Mouse (Mus musculus) retina, adult 2 months (tissue): ENCODE data around the gene Gm49325.

Experiments
- DNase-seq: peaks from one replicate; pipeline ENCODE4 v3.0.0-alpha.2; 2012; ENCODE audit warnings: low read depth, low spot score

Gene Gm49325

GRCm38 (mm10) chr10:77605908-77606826 is at the start of gene Gm49325, which contains the start of gene Sumo3:
Gene Gm49325, plus strand, starts transcription at chr10:77606197.
Gene Sumo3, plus strand, starts transcription at chr10:77606097.
- DNase-seq = peak; percentile 76

DNA sequence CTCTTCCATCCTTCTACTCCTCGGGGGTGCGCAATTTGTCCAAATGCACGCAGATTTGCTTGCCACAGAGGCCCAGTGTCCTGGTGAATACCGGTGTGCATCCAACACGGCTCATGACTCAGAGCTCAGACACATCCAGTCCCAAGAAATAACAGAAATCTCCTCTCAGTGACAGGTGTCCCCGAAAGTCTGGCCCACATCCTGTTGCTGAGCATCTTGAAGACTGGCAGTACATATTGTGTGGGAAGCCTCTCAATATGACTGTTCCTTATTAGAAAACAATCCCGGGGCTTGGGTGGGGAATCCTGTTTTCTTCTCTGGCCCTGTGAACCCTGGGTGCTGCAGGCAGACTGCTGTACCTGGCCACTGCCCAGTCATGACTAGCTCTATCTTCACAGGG is 49.4 kb upstream of the Gm49325 start:
- no peak for DNase-seq

DNA sequence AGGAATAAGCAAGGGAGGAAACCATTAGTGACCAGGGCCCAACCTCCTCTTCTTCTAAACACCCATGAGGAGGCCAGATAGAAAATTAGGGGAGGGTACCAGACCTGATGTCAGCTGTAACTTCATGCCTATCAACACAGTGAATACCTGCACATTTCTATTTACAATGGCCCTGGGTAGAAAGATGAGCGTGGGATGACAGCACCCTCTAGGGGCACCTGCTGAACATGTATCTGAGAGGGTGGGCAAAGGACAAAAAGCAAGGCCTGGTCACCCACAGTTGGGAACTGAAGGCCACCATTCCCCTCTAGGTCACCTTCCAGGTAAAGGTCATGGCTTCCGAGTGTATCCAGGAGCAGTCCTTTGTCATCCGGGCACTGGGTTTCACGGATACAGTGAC is 48.4 kb upstream of the Gm49325 start:
- DNase-seq = no peak

DNA sequence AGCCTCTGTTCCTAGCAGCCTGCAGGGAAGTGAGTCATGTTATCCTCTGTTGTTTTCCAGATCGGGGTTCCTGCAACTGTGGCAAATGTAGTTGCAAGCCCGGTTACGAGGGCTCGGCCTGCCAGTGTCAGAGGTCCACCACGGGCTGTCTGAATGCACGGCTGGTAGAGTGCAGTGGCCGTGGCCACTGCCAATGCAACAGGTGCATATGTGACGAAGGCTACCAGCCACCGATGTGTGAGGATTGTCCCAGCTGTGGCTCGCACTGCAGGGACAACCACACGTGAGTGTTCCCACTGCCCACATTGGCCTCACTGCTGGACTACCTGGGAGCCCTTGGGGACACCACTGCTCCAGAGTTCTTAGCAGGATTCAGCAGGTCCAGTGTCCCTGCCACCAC is 45.9 kb upstream of the Gm49325 start:
- no peak for DNase-seq

- no peak for DNase-seq
These were observed 45.2 kb upstream of the Gm49325 start for GRCm38 (mm10) chr10:77560830-77561229.

DNA sequence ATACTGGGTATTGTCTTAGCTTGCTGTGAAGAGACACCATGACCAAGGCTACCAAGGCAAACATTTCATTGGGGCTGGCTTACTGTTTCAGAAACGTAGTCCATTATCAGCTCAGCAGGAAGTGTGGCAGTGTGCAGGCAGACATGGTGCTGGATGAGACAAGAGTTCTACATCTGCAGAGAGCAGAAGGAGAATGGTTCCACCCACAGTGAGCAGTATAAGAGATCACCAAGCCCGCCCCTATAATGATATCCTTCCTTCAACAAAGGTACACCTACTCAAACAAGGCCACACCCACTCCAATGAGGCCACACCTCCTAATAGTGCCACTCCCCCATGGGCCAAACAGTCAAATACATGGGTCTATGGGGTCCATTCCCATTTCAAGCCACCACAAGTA is 44.5 kb upstream of the Gm49325 start:
- no peak for DNase-seq

DNA sequence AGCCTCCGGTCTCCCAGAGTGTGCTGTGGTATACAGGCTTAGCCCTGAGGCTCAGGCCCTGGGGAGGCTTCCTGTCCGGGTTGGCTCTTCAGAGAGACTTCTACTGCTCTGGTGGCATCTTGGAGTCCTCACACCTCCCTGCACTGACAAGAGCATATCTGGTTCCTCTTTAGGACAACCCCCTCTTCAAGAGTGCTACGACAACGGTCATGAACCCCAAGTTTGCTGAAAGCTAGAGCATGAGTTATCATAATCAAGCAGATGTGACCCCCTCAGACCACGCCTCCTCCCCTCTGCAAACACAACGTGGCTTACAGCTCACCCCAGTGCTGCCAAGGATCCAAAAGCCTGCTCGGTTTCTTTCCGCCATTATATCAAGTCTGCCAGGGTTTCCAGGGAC is 41.0 kb upstream of the Gm49325 start:
- DNase-seq = no peak

DNA sequence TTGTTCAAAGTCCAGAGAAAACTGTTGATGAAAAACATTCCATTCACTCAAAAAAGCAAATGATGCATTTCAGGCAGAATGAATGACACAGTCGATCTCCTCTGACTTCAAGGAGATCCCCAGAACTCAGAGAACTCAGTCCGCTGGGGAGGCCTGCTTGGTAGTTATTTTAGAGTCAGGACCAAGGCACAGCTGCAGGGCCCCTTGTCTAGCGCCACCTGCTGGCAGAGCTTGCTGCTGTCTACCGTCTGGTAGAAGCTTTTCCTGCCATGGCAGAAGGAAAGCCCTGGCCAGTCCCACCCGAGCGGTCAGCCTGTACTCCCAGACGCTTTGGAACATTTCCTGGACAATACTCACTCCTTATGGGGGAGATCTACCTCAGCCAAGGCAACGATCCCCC is 39.3 kb upstream of the Gm49325 start:
- no peak for DNase-seq

- no peak for DNase-seq
These were observed 36.5 kb upstream of the Gm49325 start for GRCm38 (mm10) chr10:77569481-77569880.

DNA sequence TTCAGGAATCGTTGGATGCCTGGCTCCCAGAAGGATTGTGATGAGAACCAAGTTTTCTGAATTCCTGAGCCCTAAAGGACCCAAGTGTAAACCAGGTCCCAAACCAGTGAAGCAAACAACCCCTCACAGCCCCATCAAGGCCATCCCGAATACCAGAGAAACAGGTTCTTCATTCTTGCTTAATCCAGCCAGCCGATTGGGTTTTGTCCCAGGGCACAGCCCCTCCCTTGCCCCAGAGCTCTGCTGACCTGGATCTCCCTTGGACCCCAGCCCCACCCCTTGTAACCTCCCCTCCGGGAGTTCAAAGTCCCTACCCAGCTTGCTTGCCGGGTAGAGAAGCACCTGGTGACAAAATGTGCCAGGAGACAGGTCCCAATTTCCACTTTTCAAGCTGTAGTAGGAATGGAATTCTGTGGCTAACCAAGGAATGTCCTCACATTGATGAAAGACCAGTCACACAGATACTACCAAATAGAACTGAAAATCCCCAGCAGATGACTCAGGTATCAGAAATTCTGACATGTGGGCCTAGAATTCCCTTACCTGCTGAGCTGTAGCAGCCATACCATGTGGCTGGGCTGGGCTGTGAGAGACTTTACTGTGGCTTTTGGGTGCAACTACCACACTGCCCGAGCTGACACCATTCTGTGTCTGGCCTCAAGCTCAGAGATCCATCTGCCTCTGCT is 35.9 kb upstream of the Gm49325 start:
- DNase-seq = no peak

DNA sequence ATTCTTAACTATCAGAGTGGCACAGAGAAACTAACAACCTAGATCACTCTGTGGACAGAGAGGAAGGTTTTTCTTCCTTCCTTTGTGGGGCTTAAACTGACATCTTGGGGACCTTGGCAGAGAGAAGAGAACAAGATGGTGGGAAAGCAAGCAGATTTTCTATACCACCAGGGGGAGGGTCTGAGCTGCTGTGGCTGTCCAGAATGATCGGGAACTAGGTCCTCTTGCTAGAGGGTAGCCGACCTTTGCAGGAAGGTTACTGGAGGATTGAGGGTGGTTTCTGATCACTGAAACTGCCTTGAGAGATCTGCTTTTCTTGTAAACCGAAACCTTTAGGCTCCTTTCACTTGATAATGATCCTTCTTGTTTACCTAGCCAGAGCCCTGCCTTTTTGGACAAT is 33.8 kb upstream of the Gm49325 start:
- no peak for DNase-seq

GRCm38 (mm10) chr10:77573162-77573561 is 32.8 kb upstream of the Gm49325 start:
- DNase-seq = no peak

GRCm38 (mm10) chr10:77580027-77580920 is 25.7 kb upstream of the Gm49325 start:
- no peak for DNase-seq

DNA sequence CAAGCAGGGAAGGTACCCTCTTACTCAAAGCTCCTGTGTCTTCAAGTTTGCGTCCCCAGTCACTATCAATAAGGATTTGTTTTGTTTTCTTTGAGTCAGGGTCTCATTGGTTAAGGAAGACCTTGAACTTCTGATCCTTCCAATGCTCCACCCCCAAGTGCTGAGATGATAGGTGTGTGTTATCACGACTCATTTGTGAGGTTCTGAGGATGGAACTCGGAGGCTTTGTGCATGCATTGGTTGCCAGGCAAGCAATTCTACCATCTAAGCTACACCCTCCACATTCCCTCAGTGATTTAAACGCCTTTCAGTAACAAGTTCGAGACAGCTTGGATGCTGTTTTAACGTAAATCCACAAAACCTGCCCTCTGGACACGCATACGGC is 25.0 kb upstream of the Gm49325 start:
- no peak for DNase-seq

GRCm38 (mm10) chr10:77581408-77582284 is 24.4 kb upstream of the Gm49325 start, which contains the start of gene Pttg1ip:
Gene Pttg1ip, plus strand, starts transcription at chr10:77581720.
- DNase-seq = peak; percentile 94

- DNase-seq = no peak
These were observed 23.7 kb upstream of the Gm49325 start for GRCm38 (mm10) chr10:77582285-77582618.

DNA sequence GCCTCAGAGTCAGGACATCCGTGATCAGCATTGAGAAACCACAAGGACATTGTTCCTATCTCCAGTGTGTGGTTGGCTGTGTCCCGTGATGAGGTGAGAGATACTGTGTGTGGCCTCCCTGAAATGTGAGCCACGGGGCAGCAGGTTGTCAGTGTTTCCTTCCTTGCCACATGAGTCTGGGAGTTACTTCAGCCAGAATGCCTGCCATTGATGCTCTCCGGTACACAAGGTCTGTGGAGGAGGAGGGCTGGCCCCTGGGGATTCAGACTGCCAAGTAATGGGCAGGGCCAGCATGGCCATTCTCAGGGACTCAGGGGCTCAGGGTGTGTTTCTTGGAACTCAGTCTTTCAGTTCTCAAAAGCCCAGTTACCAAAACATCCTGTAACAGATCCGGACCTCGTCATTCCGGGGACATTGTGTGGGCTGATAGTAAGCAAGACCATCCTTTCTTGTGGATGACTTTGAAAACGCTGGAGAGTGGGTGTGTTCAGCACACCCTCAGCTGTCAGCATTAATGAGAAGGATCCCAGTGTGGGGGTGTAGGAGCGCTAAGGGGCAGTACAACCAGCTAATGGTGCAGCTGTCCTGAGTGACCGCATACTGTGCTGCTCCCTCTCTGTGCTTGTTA is 22.1 kb upstream of the Gm49325 start:
- no peak for DNase-seq

DNA sequence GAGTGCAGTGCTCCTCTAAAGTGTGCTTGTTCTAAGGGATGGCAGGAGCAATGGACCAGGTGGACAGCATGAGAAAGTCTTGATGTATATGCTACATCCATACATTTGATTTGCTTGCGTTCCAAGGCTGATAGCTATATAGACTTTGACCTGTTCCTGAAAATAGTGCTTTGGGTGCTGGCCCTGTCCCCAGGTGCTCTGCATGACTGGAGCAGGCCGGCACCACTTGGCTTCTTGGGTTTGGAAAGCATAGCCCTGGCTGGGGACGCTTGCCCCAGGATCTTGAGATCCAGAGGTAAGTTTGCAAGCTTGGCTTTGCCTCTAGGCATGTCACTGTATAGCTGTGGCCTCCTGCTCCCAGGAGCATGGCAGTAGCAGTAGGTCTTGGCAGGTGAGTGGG is 19.4 kb upstream of the Gm49325 start:
- no peak for DNase-seq

DNA sequence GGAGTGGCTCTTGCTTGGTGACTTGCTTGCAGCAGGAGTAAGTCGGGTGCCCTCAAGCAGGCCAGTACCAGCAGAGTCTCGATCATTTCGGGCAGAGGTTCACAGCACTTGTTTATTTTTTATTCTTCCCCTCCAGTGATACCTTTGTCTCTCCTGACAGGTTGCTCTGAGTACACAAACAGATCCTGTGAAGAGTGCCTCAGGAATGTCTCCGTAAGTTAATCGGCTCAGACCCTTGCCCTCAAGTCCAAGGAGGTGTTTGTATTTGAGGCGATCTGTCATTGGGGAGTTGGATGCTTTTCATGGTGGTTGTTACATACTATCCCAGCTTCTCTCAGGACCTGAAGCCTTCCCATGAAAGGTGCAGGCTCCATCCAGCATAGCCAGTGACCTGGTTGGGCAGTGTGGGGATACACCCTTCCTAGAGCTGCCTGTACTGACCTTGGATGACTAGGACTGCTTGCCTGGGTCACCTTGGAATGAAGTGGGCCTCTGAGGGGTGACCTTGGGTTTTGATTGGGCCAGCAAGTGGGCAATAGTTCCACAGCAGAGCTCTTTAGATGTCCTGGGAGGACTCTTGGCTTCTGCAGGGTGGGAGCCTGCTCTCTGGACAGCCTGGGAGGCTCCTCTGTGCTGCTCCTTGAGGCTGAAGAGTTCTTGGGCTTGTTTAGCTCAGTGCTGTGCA is 18.8 kb upstream of the Gm49325 start:
- no peak for DNase-seq

GRCm38 (mm10) chr10:77588036-77588435 is 18.0 kb upstream of the Gm49325 start:
- DNase-seq = no peak
